Mouse (Mus musculus) layer of hippocampus, adult 9-11 months (tissue): ENCODE data around the gene Fbxo42.
"Not testable (repeated sequence)": the region's sequence is repeated elsewhere in the genome, so short reads cannot be mapped to it uniquely, and the experiment has no call there.

Source experiments
- DNase-seq: peaks from one replicate; pipeline ENCODE4 v3.0.0; 2022

Fbxo42 gene

DNA sequence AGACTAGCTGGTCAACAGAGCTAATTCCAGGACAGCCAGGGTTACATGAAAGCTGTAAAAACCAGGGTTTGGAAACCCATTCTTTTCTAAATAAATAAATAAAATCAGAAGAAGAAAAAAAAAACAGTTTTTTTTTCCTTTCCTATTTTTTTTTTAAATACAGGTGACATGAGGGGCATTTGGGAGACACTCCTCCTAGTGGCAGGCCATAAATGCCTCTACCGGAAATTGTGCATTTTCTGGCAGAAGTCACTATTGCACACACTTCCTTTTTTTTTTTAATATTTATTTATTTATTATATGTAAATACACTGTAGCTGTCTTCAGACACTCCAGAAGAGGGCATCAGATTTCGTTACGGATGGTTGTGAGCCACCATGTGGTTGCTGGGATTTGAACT lies 10.0 kb upstream of the Fbxo42 start:
- DNase-seq: not testable (repeated sequence)

DNA sequence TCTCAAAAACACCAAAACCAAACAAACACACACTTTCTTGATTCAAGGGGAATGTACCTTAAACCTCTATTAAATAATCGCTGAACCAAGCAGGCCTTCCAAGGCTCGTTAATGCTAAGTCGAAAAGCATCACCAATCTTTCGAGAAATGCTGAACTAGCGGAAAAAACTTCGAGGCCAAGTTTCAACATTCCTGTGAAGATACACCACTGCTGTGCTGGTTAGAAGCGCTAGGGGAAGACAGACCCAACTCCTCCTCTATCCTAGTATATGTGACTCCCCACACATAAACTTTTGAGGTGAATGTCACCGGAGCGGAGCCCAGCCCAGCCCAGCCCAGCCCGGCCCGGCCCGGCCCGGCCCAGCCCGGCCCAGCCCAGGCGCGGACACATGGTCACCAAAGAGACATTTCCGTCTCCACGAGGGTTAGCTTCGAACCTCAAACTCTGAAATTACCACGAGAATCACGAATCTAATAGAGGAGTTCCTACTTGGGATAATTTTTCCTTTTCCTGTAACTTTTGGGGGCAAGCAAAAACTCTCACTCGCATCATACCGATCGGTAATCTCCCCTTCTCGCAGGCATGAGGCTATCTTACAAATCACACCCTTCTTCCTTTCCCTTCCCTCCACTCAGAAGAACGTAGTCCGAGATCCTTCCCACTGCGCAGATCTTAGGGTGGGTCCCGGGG lies 9.1 kb upstream of the Fbxo42 start:
- DNase-seq: no peak

DNA sequence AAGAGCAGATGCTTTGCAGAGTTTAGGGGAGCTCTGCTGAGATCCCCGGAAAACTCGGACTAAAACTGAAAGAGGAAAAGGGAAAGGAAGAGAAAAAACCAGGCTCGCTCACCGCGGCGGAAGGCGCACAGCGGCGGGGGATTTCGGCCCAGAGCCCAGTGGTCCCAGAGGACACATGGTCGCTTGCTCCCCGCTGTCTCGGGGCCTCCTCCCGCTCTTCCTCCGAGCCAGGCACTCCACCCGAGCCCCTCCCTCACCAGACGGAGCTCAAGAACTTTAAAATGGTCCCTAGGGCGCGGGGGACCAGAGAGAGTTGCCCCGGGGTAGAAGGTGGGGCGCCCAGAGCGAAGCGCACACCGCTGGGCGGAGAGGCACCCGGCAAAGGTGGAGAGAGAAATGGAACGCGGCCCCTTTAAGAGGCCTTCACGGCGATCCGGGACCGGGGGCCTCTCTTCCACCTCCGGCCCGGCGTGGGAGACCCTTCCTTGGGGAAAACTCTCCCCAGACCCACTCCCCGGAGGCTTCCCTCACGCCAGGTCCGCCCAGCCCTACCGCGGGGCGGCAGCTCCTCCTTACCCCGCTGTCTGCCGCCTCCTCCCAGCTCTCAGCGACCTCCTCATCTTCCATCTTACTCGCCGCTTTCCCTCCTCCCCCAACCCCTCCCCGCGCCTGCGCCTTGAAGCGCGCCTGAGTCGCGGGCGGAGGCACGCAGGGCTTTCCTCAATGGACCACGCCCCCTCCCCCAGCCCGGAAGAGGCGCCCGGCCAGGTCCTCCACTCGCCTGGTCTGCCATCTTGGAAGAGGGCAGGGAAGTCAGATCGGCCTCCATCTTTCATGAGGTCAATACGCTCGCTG lies 8.4 kb upstream of the Fbxo42 start, which contains the start of gene Szrd1:
Gene Szrd1 (minus strand): TSS at position 660 of the 855 bp plus-strand sequence.
- peak; percentile 99 for DNase-seq

DNA sequence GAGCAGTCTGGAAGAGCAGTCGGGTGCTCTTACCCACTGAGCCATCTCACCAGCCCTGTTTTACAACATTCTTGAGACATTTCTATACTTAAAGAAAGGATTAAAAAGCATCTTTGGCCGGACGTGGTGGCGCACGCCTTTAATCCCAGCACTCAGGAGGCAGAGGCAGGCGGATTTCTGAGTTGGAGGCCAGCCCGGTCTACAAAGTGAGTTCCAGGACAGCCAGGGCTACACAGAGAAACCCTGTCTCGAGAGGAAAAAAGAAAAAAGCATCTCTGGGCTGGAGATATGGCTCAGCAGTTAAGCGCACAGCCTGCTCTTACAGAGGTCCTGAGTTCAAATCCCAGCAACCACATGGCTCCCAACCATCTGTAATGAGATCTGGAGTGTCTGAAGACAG lies 7.4 kb upstream of the Fbxo42 start:
- DNase-seq: not testable (repeated sequence)

DNA sequence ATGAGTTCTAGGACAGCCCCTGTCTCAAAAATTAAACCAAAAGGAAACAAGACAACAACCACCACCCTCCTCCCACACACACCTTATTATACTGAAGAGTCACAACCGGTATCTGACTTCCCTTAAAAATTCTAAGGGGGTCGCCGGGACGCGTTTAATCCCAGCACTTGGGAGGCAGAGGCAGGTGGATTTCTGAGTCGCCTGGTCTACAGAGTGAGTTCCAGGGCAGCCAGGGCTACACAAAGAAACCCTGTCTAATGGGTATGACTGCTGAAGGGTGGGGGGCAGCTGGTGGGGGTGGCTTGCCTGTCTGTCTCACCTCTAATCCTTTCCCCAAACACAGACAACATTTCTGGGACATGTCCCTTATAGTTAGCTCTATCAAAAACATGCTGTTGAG lies 6.7 kb upstream of the Fbxo42 start:
- no peak for DNase-seq

DNA sequence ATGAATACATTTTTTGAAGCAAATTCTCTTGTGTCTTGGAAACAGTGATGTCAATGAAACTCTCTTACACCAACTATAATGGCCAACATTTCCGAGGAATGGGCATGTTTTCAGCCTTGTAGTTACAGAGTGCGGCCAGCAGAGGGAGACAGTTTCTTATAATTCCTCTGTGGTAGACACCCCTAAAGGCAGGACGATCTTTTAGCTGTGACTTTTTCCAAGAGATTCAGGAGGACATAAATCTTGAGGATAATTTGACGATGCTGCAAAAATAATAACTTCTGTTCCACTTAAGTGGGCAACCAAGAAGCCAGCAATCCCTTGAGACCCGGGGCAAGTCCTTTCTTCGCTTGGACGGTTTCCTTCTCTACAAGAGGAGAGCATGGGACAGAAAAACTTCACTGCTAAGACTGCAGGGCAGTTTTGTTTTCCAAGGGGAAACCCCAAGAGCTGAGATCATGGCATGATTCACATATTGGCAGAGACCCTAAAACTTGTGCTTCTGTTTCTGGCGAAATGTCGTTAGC lies 5.4 kb upstream of the Fbxo42 start:
- DNase-seq: peak; percentile 76

DNA sequence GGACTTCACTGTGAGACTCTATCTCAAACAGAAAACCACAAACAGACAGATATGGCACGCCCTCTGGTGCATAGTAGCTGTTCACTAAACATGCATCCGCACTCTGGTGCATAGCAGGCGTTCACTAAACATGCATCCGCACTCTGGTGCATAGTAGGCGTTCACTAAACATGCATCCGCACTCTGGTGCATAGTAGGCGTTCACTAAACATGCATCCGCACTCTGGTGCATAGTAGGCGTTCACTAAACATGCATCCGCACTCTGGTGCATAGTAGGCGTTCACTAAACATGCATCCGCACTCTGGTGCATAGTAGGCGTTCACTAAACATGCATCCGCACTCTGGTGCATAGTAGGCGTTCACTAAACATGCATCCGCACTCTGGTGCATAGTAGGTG lies 2.6 kb upstream of the Fbxo42 start:
- not testable (repeated sequence) for DNase-seq

DNA sequence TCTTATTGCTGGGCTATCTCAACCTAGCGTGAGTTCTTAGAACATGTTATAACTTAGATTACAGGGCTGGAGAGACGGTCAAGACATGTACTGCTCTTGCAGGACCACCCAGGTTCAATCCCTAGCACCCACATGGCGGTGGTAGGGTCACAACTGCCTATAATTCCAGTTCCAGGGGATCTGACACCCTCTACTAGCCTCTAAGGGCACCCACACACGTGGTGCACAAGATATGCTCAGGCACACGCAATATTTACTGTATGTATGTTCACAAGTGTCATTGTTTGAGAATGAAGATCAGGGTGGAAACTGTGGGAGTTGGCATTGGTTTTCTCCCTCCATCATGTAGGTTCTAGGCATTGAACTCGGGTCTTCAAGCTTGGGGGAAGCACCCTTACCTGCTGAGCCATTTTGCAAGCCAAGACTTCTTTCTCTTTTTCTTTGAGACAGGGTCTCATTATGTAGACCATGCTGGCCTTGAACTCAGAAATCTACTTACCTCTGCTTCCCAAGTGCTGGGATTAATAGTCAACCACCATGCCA lies 1.2 kb upstream of the Fbxo42 start:
- DNase-seq: no peak

DNA sequence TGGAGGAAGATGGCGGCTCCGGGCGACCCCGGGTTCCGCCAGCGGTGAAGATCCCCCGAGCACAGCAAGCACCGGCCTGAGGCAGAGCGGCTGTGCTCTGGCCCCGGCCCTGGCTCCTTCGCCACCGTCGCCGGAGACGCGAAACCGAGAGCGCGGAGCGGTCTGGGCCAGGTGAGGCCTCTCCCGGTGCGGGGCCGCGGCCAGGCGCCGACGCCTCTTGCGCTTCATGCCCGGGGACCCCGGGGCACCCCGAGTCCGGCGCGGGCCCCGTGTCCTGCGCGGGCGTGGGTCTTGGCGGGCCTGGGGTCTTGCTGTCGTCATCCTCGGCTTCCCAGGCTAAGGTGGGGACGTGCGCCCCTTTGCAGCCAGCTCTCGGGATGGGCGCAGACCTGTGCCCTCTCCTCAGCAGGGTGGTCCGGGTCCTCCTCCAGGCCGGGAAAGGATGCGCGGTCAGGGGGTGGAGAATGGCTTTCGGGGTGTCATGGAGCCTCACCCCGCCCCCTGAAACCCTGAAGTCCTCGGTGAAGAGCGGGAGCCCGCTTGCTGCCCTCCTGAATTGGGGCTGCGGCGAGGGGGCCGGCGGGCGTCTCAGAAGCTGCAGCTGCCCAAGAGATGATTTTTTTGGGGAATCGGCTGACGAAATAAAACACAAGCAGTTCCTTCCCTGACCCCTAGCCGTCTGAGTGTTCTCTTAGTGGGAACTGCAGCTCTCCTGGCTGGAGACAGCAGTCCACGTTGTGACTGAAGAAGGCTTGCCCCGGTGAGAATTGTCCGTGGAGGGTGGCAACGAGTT lies 492 bp downstream of the Fbxo42 start:
- no peak for DNase-seq

DNA sequence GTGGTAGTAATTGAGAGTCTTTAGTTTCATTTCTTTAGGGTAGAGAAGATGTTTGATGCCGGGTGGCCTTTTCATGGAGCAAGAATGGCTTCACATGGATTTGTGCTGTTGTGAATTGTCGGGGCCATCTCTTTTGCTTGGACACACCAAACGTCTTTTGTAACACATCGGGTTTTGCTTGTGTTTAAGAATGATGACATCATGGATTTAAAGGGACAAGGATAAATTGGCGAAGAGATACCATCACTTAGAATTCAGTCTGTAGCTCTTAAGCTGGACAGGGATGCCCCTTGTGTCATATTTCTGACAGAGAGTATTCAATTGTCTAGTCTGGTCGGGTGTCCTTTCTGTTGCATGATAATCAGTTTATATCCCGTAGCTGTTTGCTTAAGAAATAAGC lies 1.4 kb downstream of the Fbxo42 start:
- no peak for DNase-seq

DNA sequence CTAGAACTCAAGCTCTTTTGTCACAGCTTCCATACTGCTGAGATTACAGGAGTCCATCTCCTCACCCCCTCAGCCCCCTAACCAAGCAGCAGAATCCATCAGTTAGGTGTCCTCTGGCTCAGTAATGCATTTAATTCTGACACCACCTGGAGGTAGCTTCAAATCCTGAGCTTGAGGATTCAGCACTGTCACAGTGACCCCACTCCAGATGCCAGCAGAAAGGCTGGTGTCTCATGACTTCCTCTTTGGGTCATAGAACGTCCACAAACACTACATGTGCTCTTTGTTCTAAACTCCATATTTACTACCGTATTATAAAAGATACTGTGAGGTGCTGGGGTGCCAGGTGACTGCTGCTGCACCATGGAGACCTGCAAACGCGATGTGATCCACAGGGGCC lies 9.8 kb downstream of the Fbxo42 start:
- no peak for DNase-seq

DNA sequence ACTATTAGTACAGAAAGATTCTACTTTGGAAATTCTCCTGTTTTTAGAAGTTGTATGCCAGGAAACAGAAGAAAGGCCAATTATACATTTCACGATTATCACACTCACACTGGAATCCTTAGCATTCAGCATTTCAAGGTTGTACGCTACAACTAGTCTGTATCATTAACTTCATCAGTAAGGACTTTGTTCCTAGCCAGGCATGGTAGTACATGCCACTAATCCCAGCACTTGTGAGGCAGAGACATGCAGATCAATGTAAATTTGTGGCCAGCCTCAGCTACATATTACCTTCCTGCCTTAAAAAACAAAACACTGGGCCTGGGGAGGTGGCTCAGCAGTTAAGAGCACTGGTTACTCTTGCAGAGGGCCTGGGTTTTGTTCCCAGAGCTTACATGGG lies 10.9 kb downstream of the Fbxo42 start:
- no peak for DNase-seq

DNA sequence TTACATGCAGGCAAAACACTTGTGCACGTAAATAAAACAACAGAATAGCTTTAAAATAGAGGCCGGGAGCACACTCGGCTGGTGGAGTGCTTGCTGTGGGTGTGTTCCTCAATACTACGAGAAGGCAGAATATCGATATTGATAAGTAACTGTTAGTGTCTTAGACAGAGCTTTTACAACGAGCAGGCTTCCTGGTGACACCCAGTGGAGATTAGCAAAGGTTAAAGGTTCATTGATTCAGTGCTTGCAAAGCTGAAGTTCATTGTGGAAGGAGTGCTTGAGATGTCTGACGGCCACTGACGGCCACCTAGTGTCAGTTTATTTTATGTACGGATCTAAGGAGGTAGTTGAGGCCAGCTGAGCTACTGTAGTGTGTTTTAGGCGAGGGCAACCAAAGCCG lies 11.4 kb downstream of the Fbxo42 start:
- DNase-seq: no peak

DNA sequence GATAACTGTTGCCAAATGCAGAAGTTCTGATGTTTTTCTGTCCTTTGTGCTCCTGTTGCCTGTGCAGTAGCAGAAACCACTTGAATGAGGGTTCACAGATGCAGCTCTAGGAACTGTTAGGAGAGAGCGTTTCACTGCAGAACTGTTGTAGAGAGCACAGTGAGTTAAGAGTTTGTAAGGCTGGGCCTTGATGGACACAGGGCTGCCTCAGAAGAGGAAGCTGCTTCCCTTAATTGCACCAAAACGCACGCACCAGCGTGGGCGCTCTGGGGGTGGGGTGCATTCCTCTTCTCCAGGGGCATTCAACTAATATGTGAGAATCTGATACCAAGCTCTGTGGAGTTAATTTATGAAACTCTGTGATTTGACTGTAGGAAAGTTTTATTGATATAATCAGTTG lies 12.0 kb downstream of the Fbxo42 start:
- DNase-seq: no peak

DNA sequence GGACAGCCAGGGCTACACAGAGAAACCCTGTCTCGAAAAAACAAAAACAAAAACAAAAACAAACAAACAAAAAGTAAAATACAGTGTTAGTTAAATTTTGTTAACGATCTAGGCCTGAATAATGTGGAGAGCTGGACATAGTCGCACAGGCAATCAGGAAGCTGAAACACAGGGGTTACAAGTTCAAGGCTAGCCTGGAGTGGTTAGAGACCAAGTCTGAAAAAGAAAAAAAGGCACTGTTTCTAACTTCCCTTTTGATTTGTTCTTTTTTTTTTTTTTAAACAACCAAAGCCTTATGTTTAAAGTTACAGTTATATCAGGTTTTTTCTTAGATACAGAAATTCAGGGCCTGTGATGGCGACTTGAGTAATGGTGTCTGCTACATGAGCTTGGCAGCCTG lies 12.5 kb downstream of the Fbxo42 start:
- DNase-seq: no peak

DNA sequence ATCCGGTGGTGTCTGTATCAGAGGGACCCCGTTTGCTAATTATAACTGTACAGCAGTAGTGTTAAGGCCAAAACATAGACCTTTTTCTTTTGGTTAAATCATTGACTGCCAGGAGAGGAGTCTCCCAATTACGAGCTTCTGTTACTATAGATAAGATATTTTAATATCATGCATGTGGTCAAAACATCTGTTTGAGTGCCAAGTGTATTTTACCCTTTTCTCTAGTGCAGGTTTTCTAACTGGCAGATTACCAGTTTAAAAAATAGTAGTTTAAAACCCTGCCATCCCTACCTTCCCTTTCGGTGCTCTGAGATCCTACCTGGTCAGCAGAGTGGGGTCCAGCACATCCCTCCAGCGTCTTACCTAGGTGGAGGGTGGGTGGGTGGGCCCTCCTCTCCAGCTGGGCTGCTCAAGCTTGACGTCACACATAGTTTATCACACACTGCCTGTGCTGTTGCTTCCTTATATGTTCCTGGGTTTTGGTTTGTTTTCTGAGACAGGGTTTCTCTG lies 14.0 kb downstream of the Fbxo42 start:
- DNase-seq: no peak

DNA sequence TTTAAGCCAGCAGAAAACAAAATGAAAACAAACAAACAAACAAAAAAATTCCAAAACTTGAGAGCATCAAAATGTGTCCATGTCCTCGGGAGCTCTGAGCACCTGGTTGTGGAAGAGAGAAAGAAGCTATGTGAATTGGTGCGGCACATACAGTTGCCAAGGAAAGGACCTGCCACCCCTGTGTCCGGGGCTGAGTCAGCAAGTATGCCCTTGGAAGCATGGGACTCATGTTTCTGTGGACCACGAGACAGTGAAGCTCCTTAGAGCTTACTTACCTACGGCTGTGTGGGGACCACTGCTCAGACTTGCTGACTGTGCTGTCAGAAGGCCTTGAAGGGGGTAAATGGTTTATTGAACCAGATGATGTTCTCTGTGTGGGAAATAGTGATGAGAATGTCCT lies 16.0 kb downstream of the Fbxo42 start:
- no peak for DNase-seq

DNA sequence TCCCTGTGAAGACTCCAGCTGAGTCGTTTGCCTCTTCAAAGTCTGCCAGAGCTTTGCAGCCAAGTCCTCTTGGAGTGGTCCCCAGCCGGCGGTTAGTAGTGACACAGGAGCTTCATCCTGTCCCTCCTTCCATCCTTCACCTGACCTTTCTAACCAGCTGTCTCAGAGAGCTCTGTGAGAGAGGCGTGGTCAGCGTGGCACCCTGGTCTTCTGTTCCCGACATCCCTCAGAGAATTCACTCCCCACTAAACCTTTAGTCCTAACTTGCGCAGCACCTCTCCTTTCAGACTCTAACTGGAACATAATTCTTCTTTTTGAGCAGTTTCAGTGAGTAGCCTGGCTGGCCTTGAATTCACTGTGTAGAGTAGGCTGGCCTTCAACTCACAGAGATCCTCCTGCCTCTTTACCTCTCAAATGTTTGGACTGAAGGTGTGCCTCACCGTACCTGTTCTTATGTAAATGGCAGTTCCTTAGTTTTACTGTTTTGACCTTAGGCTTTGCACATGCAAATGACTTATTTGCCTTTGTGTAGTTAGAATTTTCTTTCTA lies 18.1 kb downstream of the Fbxo42 start:
- no peak for DNase-seq

DNA sequence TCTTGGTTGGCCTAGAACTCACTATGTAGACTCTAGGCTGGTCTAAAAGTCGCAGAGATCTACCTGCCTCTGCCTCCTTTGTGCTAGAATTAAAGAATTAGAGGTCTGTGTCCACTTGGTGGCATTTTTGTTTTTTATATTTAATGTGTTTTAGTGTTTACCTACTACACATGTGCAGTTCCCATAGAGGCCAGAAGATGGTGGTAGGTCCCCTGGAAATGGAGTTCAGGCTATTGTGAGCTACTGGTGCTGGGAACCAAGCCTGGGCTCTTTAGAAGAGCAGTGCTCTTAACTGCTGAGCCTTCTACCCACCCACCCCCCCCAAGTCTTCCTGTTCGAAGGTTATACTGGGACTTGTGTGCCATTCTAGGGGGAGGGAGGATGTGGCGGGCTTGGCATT lies 19.4 kb downstream of the Fbxo42 start:
- DNase-seq: no peak

DNA sequence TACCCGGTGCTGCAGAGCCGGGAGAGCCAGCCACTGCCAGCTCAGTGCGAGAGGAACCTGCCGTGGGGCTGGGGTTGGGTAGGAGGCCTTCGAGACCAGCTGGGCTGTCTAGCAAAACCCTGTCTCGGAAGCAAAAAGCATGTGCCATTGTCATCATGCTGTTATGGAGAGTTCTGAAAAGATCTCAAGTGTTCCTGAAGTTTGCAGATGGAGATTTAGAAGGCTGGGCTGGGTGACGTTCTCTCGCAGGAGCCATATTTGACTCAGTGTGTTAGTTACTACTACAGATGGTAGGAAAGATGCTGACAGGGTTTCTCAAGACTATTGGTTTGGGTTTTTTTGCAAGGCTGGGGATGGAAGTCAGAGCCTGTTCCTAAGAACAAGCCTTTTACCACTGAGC lies 24.4 kb downstream of the Fbxo42 start:
- DNase-seq: peak; percentile 52

DNA sequence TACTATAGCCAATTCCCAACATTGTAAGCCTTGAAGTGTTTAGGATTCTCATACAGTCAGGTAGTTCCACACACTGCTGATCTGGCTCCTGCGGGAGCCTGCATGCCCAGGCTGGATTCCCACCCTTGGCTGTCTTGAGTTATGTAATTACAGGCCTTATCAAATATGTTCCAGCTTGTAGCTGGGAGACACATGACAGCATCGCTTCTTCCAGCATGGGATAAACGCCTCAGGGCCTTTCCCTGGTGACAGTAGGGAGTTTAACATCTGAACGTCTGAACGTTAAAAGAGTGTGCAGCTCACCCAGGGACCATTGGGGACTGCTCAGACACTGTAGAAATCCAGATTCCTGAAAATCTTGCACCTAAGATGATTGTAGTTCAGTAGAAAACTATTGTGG lies 28.1 kb downstream of the Fbxo42 start:
- DNase-seq: no peak

DNA sequence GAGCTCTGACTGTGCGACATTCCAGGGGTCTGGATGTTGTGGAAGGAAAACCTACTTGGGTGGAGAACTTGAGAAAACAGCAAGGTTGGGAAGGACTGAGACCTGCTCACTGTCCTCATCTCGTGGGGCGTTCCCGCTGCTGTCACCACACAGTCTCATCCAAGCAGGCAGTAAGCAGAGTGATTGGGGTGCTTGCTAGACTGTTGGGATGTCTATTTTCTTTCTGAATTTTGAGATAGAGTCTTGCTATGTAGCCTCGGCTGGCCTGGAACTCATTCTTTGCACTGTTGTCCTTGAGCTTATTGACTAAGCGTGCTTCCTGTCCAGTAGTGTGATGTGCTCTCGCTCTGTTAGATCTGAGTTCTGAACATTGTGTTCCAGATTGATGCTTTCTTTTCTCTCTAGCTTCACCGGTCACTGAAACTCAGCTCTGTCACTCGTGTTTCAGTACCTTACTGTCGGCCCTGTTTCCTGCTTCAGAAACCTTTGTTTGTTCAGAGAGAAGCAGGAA lies 28.7 kb downstream of the Fbxo42 start:
- DNase-seq: no peak
